Mouse (Mus musculus) hindbrain, embryonic 15.5 days (tissue): ENCODE data around the gene Prrg2. TPM values are rescaled to one million over a fixed set of nuclear protein-coding genes. Genes with fewer than 3 reads are reported as not detected.

ENCODE experiments used
- ATAC-seq: fragments of 200-750 bp; cut with Nextera tagmentation; 2 replicates; pipeline ENCODE4 v1.8.0; 2017; ENCODE audit warnings: low read depth, moderate number of reproducible peaks, moderate TSS enrichment; ENCODE audit not compliant: low FRiP score
- H3K27ac ChIP-seq: fragments of 300-500 bp; sonication (generic); replicated peaks from 2 replicates; pipeline ENCODE4 v1.5.1; 2015; ENCODE audit warnings: mild to moderate bottlenecking, inconsistent platforms
- H3K27me3 ChIP-seq: fragments of 300-500 bp; sonication (generic); 2 replicates; pipeline ENCODE4 v1.6.1; 2015; ENCODE audit warnings: control low read depth, inconsistent platforms
- H3K36me3 ChIP-seq: fragments of 300-500 bp; sonication (generic); 2 replicates; pipeline ENCODE4 v1.6.1; 2015; ENCODE audit warnings: control low read depth, inconsistent platforms
- H3K4me1 ChIP-seq: fragments of 300-500 bp; sonication (generic); replicated peaks from 2 replicates; pipeline ENCODE4 v1.6.1; 2015; ENCODE audit warnings: control low read depth, inconsistent platforms
- H3K4me2 ChIP-seq: fragments of 300-500 bp; sonication (generic); 2 replicates; pipeline ENCODE4 v1.6.1; 2015; ENCODE audit warnings: moderate library complexity, mild to moderate bottlenecking, inconsistent platforms
- H3K4me3 ChIP-seq: fragments of 300-500 bp; sonication (generic); 2 replicates; pipeline ENCODE4 v1.5.1; 2015; ENCODE audit warnings: mild to moderate bottlenecking, inconsistent platforms
- H3K9ac ChIP-seq: fragments of 300-500 bp; sonication (generic); 2 replicates; pipeline ENCODE4 v1.6.1; 2015; ENCODE audit warnings: inconsistent platforms
- H3K9me3 ChIP-seq: fragments of 300-500 bp; sonication (generic); 2 replicates; pipeline ENCODE4 v1.6.1; 2016; ENCODE audit warnings: control low read depth, inconsistent platforms
- WGBS: fragments of 180-500 bp; shearing (Covaris S2); methylation state at CpG from one replicate; pipeline ENCODE4 v1.1.7; 2015; 5-methylcytosine and 5-hydroxymethylcytosine counted together
- polyA plus RNA-seq: library from polyadenylated mRNA; unstranded; fragments of >200 nt; fragmentation: Nextera tagmentation; extraction: Ambion mirVana; gene quantifications from 2 replicates; pipeline ENCODE4 v1.2.1, GENCODE M21; 2015

Prrg2 gene
- polyA plus RNA-seq, 1 experiment from 2014 or later, result 16.3 TPM

GRCm38 (mm10) chr7:45072230-45072629, 9.8 kb upstream of the Prrg2 start:
- Histone ChIP-seq H3K4me1 (no peaks in the 10 kb centered on the region), H3K4me3 (no peak overlapping the region), H3K27me3 (no peaks in the 10 kb centered on the region), H3K27ac (no peak overlapping the region), H3K9me3 (no peaks in the 10 kb centered on the region), H3K36me3 (peaks cover 10% of the 10 kb centered on the region; the same call in 1 of the 2 replicates), H3K9ac (no peak overlapping the region), H3K4me2 (no peak overlapping the region)
- no peak for ATAC-seq
- WGBS, result 83% methylated on average over 2 of the region's 2 CpGs

DNA sequence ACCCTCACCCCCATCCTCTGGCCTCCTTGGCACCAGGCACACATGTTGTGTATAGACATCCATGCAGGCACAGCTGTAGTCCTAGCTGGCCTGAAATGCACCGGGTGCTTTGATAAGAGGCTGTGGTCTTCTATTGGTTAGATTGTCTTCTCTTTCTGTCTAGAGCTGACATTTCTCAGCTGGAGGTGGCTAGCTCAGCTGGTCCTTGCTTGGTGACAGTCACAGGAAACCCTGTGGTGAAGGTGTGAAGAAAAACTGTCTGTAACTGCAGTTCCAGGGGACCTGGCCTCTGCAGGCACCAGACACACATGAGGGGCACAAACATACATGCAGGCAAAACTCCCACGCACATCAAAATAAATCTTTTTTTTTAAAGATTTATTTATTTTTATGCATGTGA, 7.2 kb upstream of the Prrg2 start:
- H3K4me2 ChIP-seq, result no peak overlapping the region
- no peaks in the 10 kb centered on the region for H3K4me1 ChIP-seq
- 97% methylated on average over 2 of the region's 2 CpGs for WGBS

GRCm38 (mm10) chr7:45068000-45068318, 5.5 kb upstream of the Prrg2 start:
- no peak for ATAC-seq
- Histone ChIP-seq H3K4me1 (peaks cover 7% of the 10 kb centered on the region), H3K9ac (no peak overlapping the region), H3K4me3 (no peak overlapping the region), H3K36me3 (no peaks in the 10 kb centered on the region), H3K27me3 (no peaks in the 10 kb centered on the region), H3K4me2 (no peak overlapping the region), H3K9me3 (no peaks in the 10 kb centered on the region), H3K27ac (no peak overlapping the region)
- 29% methylated on average over 5 of the region's 5 CpGs for WGBS

More for the DNA sequence above, 7.2 kb upstream of the Prrg2 start:
- Histone ChIP-seq H3K4me3 (no peak overlapping the region), H3K9ac (no peak overlapping the region), H3K36me3 (0 out of 2 replicates have a peak, but pooled peaks cover under 1% of the 10 kb centered on the region), H3K27me3 (no peaks in the 10 kb centered on the region), H3K9me3 (no peaks in the 10 kb centered on the region), H3K27ac (no peak overlapping the region)
- no peak for ATAC-seq

GRCm38 (mm10) chr7:45067190-45067999, 4.9 kb upstream of the Prrg2 start:
- no peaks in the 10 kb centered on the region for H3K27me3 ChIP-seq
- no peaks in the 10 kb centered on the region for H3K9me3 ChIP-seq
- no peak for ATAC-seq
- no peaks in the 10 kb centered on the region for H3K36me3 ChIP-seq
- no peak overlapping the region for H3K4me2 ChIP-seq
- H3K4me3 ChIP-seq, result no peak overlapping the region
- peaks cover 8% of the 10 kb centered on the region for H3K4me1 ChIP-seq
- no peak overlapping the region for H3K27ac ChIP-seq
- 82% methylated on average over 4 of the region's 4 CpGs for WGBS
- H3K9ac ChIP-seq, result no peak overlapping the region

- H3K27me3 ChIP-seq, result no peaks in the 10 kb centered on the region
- 17% methylated on average over 11 of the region's 11 CpGs for WGBS
- H3K9ac ChIP-seq, result no peak overlapping the region; the same call in 1 of the 2 replicates
- H3K4me2 ChIP-seq, result peak overlapping the region; percentile 64
- no peaks in the 10 kb centered on the region for H3K36me3 ChIP-seq
- ATAC-seq, result no peak
- peaks cover 33% of the 10 kb centered on the region for H3K4me1 ChIP-seq
- H3K9me3 ChIP-seq, result no peaks in the 10 kb centered on the region
- peak overlapping the region; percentile 99; the same call in 1 of the 2 replicates for H3K27ac ChIP-seq
- peak overlapping the region; percentile 84 for H3K4me3 ChIP-seq
These were observed 873 bp downstream of the Prrg2 start for GRCm38 (mm10) chr7:45061532-45062075.

DNA sequence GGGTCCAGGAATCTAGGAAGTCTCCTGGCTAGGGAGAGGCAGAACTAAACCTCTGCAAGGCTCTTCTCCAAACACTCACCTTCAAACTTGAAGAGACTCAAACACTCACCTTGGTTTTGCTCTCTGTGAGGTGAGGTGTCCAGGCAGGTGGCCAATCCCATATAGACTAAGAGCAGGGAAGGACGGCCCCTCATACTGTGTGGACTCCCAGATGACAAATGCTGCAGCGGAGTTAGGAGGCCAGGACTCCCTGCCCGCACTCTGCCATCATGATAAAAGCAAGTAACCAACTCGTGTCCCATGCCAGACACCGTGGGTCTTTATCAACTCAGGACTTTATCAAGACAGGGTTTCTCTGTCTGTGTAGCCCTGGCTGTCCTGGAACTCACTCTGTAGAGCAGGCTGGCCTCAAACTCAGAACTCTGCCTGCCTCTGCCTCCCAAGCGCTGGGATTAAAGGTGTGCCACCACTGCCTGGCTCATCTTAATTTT, 1.8 kb downstream of the Prrg2 start:
- Histone ChIP-seq H3K4me2 (no peak overlapping the region), H3K4me1 (peaks cover 33% of the 10 kb centered on the region), H3K9me3 (no peaks in the 10 kb centered on the region), H3K4me3 (no peak overlapping the region), H3K9ac (no peak overlapping the region), H3K27me3 (no peaks in the 10 kb centered on the region), H3K27ac (no peak overlapping the region), H3K36me3 (no peaks in the 10 kb centered on the region)
- ATAC-seq, result no peak
- 91% methylated on average over 6 of the region's 6 CpGs for WGBS

DNA sequence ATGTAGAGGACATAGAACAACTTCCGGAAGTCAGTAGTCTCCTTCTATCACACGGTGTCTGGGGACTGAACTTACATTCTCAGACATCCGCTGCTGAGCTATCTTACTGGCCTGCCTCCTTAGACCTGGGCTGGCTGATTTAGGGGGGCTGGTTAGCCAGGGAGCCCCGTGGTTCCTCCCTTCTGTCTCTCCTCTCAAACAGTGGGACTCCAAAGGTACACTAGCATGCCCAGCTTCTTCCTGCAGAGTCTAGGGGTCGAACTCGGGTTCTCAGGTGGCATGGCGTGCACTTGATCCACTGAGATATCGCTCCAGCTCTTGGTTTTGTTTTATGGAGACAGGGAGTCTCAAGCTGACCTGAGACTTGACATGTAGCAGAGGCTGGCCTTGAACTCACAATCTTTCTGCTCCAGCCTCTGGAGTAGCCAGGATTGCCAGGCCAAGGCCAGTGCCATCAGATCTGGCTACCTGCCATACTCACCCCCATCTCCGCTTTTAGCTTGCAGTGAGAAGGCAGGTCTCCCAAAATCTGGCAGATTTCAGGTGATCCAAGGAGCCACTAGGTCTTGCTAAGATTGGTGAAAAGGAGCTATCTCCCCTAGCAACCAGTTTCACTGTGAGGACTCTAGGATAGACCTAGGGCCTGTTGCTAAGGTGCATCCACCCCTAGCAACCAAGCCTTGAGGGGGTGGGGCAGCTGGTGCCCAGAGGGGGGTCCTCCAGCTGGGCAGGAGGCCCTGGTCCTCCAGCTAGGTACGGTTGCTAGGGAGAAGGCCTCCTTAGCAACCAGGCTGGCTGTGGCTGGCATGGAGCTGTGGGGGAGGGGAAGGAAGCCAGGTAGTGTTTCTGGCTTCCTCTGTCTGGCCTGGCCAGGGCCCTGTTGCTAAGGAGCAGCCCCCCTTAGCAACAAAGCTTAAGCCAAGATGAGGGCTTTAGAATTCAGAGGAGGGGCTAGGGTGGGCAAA, 3.6 kb downstream of the Prrg2 start:
- no peaks in the 10 kb centered on the region for H3K27me3 ChIP-seq
- H3K4me1 ChIP-seq, result peaks cover 40% of the 10 kb centered on the region
- H3K9ac ChIP-seq, result no peak overlapping the region
- no peak overlapping the region for H3K4me2 ChIP-seq
- no peaks in the 10 kb centered on the region for H3K36me3 ChIP-seq
- H3K27ac ChIP-seq, result peak overlapping the region; percentile 79
- 0 out of 2 replicates have a peak, but pooled peaks have one; percentile 32 for ATAC-seq
- no peak overlapping the region for H3K4me3 ChIP-seq
- H3K9me3 ChIP-seq, result no peaks in the 10 kb centered on the region
- 79% methylated on average over 10 of the region's 10 CpGs for WGBS

GRCm38 (mm10) chr7:45056972-45057348, 5.5 kb downstream of the Prrg2 start:
- no peak for ATAC-seq
- Histone ChIP-seq H3K4me2 (no peak overlapping the region), H3K9me3 (no peaks in the 10 kb centered on the region), H3K27ac (no peak overlapping the region), H3K36me3 (no peaks in the 10 kb centered on the region), H3K4me1 (peaks cover 33% of the 10 kb centered on the region), H3K27me3 (no peaks in the 10 kb centered on the region), H3K4me3 (no peak overlapping the region), H3K9ac (no peak overlapping the region)

GRCm38 (mm10) chr7:45056329-45056971, 6.0 kb downstream of the Prrg2 start:
- H3K27ac ChIP-seq, result no peak overlapping the region
- ATAC-seq, result no peak
- H3K4me1 ChIP-seq, result peaks cover 31% of the 10 kb centered on the region
- H3K4me2 ChIP-seq, result no peak overlapping the region
- no peak overlapping the region for H3K9ac ChIP-seq
- H3K36me3 ChIP-seq, result no peaks in the 10 kb centered on the region
- H3K9me3 ChIP-seq, result no peaks in the 10 kb centered on the region
- no peak overlapping the region for H3K4me3 ChIP-seq
- 62% methylated on average over 14 of the region's 14 CpGs for WGBS
- no peaks in the 10 kb centered on the region for H3K27me3 ChIP-seq

DNA sequence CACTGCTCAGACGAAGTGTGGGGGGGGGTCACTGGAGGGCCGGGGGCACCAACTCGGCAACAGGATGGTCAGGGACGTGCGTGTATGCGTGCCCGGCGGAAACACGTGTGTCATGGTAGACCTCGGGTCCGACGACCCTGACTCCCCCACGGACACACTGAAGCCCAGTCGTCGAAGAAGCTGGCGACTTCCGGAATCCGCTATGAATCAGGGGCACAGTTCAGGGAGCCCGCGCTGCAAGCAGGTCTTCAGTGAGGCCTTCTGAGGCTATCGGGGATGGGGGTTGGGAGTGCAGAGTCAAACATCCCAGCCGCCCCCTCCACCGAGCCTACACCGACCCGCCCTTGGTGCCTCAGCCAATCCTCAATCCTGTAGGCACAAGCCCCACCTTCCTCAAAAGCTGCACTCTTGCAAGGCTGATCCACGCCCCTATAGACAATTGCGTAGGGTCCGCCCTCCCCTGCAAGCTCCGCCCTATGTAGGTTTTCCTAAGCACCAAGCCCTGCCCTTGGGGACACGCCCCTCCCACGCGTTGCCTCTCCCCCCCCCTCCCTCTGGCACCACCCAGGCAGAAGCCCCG, 8.5 kb downstream of the Prrg2 start:
- Histone ChIP-seq H3K4me2 (peak overlapping the region; percentile 82), H3K9ac (peak overlapping the region; percentile 88), H3K4me1 (peaks cover 32% of the 10 kb centered on the region), H3K9me3 (no peaks in the 10 kb centered on the region), H3K36me3 (peaks cover 11% of the 10 kb centered on the region; the same call in 1 of the 2 replicates), H3K4me3 (peak overlapping the region; percentile 93), H3K27me3 (no peaks in the 10 kb centered on the region), H3K27ac (peak overlapping the region; percentile 97)
- peak; percentile 92 for ATAC-seq
- 1% methylated on average over 33 of the region's 33 CpGs for WGBS
